Mouse (Mus musculus): Measurements from ENCODE around the gene Itpkc. TPM values are rescaled to one million over a fixed set of nuclear protein-coding genes. Genes with fewer than 3 reads are reported as not detected.

The Itpkc gene
- polyA plus RNA-seq, 1 experiment from 2014 or later = 8.6 TPM

DNA sequence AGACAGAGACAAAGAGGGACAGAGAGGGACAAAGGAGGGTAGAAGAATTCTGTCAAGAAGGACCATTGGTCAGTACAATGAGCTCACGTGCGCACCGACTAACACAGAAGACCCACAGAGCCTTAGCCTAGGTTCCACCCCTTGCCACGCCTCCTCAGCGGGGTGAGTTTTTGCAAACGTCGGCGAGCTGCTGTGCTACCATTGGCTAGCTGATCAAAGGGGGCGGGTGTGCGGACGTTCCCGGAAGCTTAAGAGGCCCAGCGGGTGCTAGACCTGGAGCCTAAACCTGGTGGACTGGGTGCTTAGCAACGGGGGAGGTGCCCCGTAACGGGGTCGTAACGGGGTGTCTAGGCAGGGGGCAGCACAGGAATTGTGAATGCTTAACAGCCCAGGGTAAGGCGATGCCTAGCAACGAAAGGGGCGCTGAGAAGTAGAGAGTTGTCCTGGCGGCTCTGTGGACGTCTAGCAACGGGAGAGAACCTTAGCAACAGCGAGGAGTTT lies 4.4 kb upstream of the Itpkc start, which contains the start of gene Coq8b:
Gene Coq8b, plus strand, starts transcription at position 243 of the 501 bp plus-strand sequence.
- Histone ChIP-seq H3K4me1 (replicated peaks; ENCODE audit: control insufficient read depth, insufficient read depth, low read length) (no peaks in the 10 kb centered on the region), H3K36me3 (ENCODE audit: control insufficient read depth, insufficient read depth) (peaks cover 8% of the 10 kb centered on the region; the same call in 1 of the 2 replicates), H3K9me3 (ENCODE audit: control insufficient read depth) (no peaks in the 10 kb centered on the region), H3K4me2 (replicated peaks; ENCODE audit: low read depth) (peak within 1 kb of the TSS; percentile 67), H3K9ac (ENCODE audit: low read depth, low read length) (peak within 1 kb of the TSS; percentile 31; the same call in 1 of the 2 replicates), H3K27ac (ENCODE audit: low read depth, low read length) (no peak within 1 kb of the TSS; the same call in 1 of the 2 replicates), H3K27me3 (replicated peaks; ENCODE audit: control insufficient read depth, insufficient read depth, low read length) (no peaks in the 10 kb centered on the region), H3K4me3 (ENCODE audit: low read depth, low read length) (peak within 1 kb of the TSS; percentile 70)
- WGBS = 0% methylated on average over 25 of the region's 25 CpGs
- peak; percentile 44 for TF ChIP-seq CTCF (IDR thresholded peaks at IDR 0.05; ENCODE audit: low read depth)
- ATAC-seq = peak; percentile 80

DNA sequence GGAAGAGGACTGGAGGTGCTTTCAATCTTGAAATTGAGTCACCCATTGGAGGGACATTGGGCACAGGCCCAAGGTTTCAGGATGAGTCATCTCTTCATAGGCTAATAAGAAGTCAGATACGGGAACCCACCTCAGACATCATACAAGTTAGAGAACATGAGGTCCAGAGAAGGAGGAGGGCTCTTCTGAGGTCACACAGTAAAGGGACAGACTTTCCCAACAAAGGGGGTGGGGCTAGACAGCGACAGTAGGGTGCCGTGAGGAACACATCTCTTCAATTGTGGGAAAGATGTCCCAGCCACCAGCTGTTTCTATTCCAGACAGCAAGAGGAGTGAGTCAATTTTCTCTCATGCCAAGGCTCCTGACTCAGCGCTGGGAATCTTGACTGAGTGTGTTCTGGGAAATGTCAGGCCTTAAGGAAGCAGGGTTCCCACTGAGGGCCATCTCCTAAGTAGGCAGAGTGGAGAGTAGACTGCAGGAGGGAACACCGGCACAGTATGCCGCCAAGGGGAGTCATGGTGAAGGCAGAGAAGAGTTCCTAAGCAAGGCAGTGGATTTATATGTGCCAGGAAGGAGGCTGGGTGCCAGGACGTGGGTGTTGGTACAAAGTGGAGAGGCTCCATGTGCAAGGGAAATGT lies 3.4 kb upstream of the Itpkc start:
- 57% methylated on average over 7 of the region's 7 CpGs for WGBS

DNA sequence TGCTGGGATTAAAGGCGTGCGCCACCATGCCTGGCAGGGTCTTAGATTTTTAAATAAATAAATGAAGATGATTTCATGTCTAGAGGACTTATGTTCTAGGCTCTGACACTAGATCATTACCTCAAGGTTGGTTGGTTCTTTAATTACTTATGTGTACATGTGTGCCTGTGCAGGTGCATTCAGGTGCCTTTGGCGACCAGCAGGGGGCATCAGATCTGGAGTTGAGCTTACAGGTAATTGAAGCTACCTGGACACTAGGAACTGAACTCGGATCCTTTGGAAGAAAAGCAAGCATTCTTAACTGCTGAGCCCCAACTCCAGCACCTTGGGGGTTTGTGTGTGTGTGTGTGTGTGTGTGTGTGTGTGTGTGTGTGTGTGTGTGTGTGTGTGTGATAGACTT lies 2.3 kb upstream of the Itpkc start:
- Histone ChIP-seq H3K27ac (ENCODE audit: low read depth, low read length) (no peak overlapping the region), H3K4me2 (replicated peaks; ENCODE audit: low read depth) (no peak overlapping the region), H3K9ac (ENCODE audit: low read depth, low read length) (no peak overlapping the region), H3K27me3 (replicated peaks; ENCODE audit: control insufficient read depth, insufficient read depth, low read length) (no peaks in the 10 kb centered on the region), H3K36me3 (ENCODE audit: control insufficient read depth, insufficient read depth) (no peaks in the 10 kb centered on the region), H3K4me3 (ENCODE audit: low read depth, low read length) (no peak overlapping the region), H3K9me3 (ENCODE audit: control insufficient read depth) (no peaks in the 10 kb centered on the region), H3K4me1 (replicated peaks; ENCODE audit: control insufficient read depth, insufficient read depth, low read length) (no peaks in the 10 kb centered on the region)
- no peak for ATAC-seq
- peak; percentile 55 for TF ChIP-seq CTCF (IDR thresholded peaks at IDR 0.05; ENCODE audit: low read depth)
- 70% methylated on average over 4 of the region's 4 CpGs for WGBS

More for the DNA sequence above, 3.4 kb upstream of the Itpkc start:
- Histone ChIP-seq H3K9me3 (ENCODE audit: control insufficient read depth) (no peaks in the 10 kb centered on the region), H3K27ac (ENCODE audit: low read depth, low read length) (no peak overlapping the region), H3K4me2 (replicated peaks; ENCODE audit: low read depth) (peak overlapping the region; percentile 67; the same call in 1 of the 2 replicates), H3K9ac (ENCODE audit: low read depth, low read length) (no peak overlapping the region), H3K27me3 (replicated peaks; ENCODE audit: control insufficient read depth, insufficient read depth, low read length) (no peaks in the 10 kb centered on the region), H3K4me1 (replicated peaks; ENCODE audit: control insufficient read depth, insufficient read depth, low read length) (no peaks in the 10 kb centered on the region), H3K4me3 (ENCODE audit: low read depth, low read length) (no peak overlapping the region), H3K36me3 (ENCODE audit: control insufficient read depth, insufficient read depth) (no peaks in the 10 kb centered on the region)
- no peak for TF ChIP-seq CTCF (IDR thresholded peaks at IDR 0.05; ENCODE audit: low read depth)
- no peak for ATAC-seq

DNA sequence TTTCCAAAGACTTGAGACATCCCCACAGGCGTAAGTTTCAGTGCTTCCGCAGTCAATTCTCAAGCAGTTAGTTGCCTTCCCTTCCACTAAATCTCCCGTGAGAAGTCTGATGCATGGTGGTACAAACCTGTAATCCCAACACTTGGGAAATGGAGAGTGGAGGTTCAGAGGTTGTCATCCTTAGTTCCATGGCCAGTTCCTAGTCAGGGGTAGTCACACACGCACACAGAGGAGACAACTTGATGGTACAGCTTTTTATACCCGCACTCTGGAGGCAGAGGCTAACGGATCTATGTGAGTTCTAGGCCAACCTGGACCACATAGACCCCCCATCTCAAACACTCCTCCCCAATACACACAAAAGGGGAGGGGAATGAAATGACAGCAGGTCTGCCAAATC lies 404 bp upstream of the Itpkc start:
- peak overlapping the region; percentile 82 for H3K9ac ChIP-seq (ENCODE audit: low read depth, low read length)
- H3K4me3 ChIP-seq (ENCODE audit: low read depth, low read length) = peak overlapping the region; percentile 90
- no peaks in the 10 kb centered on the region for H3K9me3 ChIP-seq (ENCODE audit: control insufficient read depth)
- no peak for ATAC-seq
- no peaks in the 10 kb centered on the region for H3K27me3 ChIP-seq (replicated peaks; ENCODE audit: control insufficient read depth, insufficient read depth, low read length)
- H3K27ac ChIP-seq (ENCODE audit: low read depth, low read length) = peak overlapping the region; percentile 94
- no peak for TF ChIP-seq CTCF (IDR thresholded peaks at IDR 0.05; ENCODE audit: low read depth)
- no peaks in the 10 kb centered on the region for H3K36me3 ChIP-seq (ENCODE audit: control insufficient read depth, insufficient read depth)
- peak overlapping the region; percentile 82 for H3K4me2 ChIP-seq (replicated peaks; ENCODE audit: low read depth)
- H3K4me1 ChIP-seq (replicated peaks; ENCODE audit: control insufficient read depth, insufficient read depth, low read length) = 0 out of 2 replicates have a peak, but pooled peaks cover 8% of the 10 kb centered on the region
- 12% methylated on average over 6 of the region's 6 CpGs for WGBS

DNA sequence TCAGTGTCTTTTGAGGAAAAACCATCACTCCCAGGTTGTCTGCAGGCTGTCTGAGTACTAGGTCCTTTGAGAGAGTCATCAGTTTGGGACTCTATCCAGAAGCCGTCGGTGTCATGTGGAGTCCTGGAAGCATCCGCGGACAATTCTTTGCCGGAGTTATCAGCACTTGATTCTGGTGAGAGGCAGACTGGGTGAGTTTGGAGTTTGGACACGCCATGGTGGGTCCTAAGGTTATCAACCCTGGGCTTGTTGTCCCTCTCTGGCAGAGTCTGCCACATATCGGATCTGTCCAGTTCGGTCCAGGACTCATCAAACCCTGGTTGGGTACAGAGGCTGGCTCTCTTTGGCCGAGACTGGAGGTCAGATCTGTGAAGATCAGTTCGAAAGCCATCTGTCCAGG lies 785 bp downstream of the Itpkc start:
- H3K4me3 ChIP-seq (ENCODE audit: low read depth, low read length) = peak overlapping the region; percentile 90
- 0 out of 2 replicates have a peak, but pooled peaks cover 8% of the 10 kb centered on the region for H3K4me1 ChIP-seq (replicated peaks; ENCODE audit: control insufficient read depth, insufficient read depth, low read length)
- no peaks in the 10 kb centered on the region for H3K27me3 ChIP-seq (replicated peaks; ENCODE audit: control insufficient read depth, insufficient read depth, low read length)
- H3K4me2 ChIP-seq (replicated peaks; ENCODE audit: low read depth) = peak overlapping the region; percentile 82
- WGBS = 1% methylated on average over 10 of the region's 10 CpGs
- no peaks in the 10 kb centered on the region for H3K36me3 ChIP-seq (ENCODE audit: control insufficient read depth, insufficient read depth)
- ATAC-seq = no peak
- peak overlapping the region; percentile 94 for H3K27ac ChIP-seq (ENCODE audit: low read depth, low read length)
- peak overlapping the region; percentile 82 for H3K9ac ChIP-seq (ENCODE audit: low read depth, low read length)
- TF ChIP-seq CTCF (IDR thresholded peaks at IDR 0.05; ENCODE audit: low read depth) = no peak
- H3K9me3 ChIP-seq (ENCODE audit: control insufficient read depth) = no peaks in the 10 kb centered on the region

DNA sequence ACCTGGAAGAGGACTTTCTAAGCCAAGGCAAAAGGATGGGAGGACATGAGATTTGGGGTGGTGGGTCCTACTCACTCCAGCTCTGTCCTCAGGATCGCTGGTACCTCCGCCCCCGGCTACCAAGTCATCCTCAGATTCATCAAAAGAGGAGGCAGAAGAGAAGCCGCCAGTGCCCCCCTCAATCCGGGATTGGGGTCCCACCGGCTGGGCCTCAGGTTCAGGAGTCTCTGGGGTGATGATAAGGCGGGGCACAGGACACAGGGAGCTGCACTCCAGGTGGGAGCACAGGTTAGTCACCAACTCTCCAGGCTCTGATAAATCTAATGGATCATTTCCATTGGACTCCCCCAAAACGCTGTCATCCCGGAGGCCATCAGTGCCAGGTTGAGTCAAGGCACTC lies 1.2 kb downstream of the Itpkc start:
- peak overlapping the region; percentile 82 for H3K9ac ChIP-seq (ENCODE audit: low read depth, low read length)
- H3K4me3 ChIP-seq (ENCODE audit: low read depth, low read length) = peak overlapping the region; percentile 90
- no peaks in the 10 kb centered on the region for H3K9me3 ChIP-seq (ENCODE audit: control insufficient read depth)
- peak overlapping the region; percentile 94 for H3K27ac ChIP-seq (ENCODE audit: low read depth, low read length)
- 0 out of 2 replicates have a peak, but pooled peaks cover 8% of the 10 kb centered on the region for H3K4me1 ChIP-seq (replicated peaks; ENCODE audit: control insufficient read depth, insufficient read depth, low read length)
- H3K4me2 ChIP-seq (replicated peaks; ENCODE audit: low read depth) = peak overlapping the region; percentile 82
- TF ChIP-seq CTCF (IDR thresholded peaks at IDR 0.05; ENCODE audit: low read depth) = no peak
- no peaks in the 10 kb centered on the region for H3K36me3 ChIP-seq (ENCODE audit: control insufficient read depth, insufficient read depth)
- ATAC-seq = no peak
- WGBS = 18% methylated on average over 9 of the region's 9 CpGs
- H3K27me3 ChIP-seq (replicated peaks; ENCODE audit: control insufficient read depth, insufficient read depth, low read length) = no peaks in the 10 kb centered on the region
